Mouse (Mus musculus) T-helper 2 cell (primary cell): ENCODE measurements around the gene Slc30a2.
"Not testable (repeated sequence)": the region's sequence is repeated elsewhere in the genome, so short reads cannot be mapped to it uniquely, and the experiment has no call there.

Source experiments
- in situ Hi-C: fragments of 300-600 bp; cut with MboI, MseI; formaldehyde crosslinking; loops from one replicate; pipeline ENCODE4 v1.15.1; 2025; ENCODE audit warnings: high pct_unique_total_duplicates

Slc30a2 gene

DNA sequence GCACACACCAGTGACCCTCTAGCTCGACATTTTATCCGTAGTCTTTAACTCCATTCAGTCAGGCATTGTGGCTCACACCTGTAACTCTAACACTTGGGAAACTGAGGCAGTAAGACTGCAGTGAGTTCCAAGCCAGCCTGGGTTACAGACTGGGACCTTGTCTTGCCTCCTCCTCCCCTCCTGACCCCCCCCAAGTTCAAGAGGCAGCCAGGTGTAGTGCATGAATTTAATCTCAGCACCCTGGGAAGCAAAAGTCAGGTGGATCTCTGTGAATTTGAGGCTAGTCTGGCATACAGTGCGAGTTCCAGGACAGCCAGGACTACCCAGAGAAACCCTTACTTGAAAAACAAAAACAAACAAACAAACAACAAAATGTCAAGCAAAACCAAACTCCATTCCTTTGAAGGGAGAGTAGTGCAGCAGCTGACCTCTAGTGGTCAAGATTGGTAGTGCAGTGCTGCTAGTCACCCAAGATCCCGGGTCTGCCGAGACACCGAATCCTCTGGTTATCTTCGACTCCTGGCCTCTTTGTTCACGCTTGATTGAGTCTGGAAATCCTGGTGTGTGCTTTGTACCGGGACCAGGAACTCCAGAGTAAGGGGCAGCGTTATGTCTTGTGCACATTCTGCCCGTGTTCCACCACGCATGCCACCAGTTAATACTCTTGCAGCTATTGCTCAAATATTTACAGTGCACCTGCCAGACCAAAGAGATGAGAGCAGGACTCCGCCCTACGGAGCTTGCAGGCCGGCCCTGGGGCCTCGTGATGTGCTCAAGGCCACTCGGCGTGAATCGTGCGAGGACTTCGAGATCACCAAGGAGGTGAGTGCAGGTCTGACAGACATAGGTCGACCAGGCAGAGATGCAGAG is 13.8 kb downstream of the Slc30a2 start:
- in situ Hi-C loops: no loop called here

DNA sequence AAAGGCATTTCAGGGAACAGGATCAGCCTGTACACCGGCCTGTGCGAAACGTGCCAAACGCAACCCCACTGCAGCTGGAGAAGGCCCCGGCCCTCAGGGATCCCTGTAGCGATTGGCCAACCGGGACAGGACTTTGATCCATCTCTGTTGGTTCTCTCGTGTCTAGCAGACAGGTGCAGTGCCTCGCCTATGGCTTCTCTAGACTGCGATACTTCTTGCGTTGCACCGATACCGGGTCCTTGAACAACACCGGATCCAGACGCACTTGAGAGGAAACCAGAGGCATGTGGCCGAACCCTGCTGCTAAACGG is 14.4 kb downstream of the Slc30a2 start:
- in situ Hi-C loops: no loop called here

DNA sequence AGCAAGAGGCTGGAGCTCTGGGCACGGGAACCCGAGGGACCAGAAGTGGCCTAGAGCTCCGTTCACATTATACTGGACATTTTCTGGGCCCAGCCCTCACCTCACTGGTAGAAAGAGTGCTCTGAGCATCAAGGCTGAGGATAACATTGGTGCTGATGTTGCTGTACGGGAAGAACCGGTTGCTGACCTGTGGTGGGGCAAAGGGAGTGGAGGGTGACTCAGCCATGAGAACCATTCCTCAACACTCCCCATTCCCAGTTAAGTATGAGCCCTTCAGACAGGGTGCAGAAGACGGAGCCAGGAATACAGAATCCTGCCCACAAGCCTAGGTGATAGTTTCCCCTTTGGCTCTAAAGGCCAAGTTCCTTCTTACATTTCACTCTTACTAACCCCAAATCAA is 16.7 kb downstream of the Slc30a2 start:
- in situ Hi-C loops: no loop called here

DNA sequence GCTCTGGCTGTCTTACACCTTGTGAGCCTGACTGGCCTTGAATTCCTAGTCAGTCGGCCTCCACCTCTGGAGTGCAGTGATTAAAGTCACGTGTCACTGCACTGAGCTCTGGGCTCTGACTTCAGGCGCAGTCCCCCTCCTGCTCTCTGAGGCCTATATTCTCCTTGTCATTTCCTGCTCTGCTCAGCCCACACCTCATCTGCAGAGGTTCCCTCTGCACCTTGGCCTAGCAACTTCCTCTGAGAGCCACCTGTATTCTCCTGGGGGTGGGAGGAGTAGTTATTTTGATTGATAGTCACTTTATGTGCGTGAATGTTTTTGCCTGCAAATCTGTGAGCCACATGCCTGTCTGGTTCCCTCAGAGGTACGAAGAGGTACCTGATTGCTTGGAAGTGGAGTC is 18.2 kb downstream of the Slc30a2 start:
- in situ Hi-C loops: no loop called here

DNA sequence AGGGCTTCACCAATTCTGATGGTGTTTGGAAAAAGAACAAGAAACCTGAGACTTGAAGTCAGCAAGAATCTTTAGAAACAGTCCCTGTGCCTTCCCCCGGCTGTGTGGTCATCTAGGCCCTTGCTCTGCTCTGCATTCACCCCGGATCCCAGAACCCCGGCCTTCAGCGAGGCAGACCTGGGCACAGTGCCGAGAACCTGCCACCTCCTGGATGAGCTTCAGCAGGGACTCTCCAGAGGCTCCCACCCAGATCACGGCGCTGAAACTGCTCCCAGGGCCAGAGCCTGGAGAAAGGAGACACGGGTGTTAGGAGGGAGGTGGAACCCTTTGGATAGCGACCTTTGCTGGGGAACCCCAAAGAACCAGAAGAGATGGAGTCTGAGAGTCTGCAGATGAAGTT is 19.1 kb downstream of the Slc30a2 start:
- in situ Hi-C loops: no loop called here

DNA sequence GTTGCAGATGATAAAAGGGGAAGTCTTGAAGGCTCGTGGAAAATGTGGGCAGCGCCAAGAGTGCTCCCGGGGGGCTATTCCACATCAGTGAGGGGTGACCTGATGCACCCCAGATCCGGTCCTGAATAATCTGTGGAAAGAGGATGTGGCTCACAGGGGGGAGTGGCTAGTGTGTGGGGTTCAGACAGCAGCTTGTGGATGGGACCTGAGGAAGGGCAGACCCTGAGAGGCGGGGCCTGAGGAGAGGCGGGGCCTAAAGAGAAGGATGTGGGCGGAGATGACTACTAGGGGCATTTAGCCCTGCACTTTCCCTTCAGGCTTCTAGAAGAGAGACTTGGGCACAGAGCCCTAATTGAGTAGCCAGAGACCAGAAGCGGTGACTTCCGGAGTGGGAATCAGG is 19.6 kb downstream of the Slc30a2 start:
- in situ Hi-C loops: no loop called here

DNA sequence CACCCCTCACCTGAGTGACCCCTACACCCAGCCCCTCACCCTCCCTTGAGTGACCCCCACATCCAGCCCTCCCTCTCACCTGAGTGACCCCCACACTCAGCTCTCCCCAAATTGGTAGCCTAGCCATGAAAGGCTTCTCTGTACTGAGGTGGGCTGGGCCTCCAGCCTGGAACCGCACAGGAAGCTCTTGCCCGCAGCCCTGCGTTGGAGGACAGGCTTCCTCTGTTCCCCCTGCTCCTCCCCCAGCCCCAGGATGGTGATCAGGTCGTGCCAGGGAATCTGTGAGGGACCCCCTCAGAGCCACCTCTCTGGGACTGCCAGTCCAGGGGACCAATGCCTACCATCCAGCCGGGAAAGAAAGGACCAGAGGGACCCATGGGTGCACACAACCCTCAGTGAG is 22.3 kb downstream of the Slc30a2 start:
- in situ Hi-C loops: loop anchor here (5.0 kb wide), 1 partner anchor 43 kb away; no protein-coding TSS in a partner anchor

DNA sequence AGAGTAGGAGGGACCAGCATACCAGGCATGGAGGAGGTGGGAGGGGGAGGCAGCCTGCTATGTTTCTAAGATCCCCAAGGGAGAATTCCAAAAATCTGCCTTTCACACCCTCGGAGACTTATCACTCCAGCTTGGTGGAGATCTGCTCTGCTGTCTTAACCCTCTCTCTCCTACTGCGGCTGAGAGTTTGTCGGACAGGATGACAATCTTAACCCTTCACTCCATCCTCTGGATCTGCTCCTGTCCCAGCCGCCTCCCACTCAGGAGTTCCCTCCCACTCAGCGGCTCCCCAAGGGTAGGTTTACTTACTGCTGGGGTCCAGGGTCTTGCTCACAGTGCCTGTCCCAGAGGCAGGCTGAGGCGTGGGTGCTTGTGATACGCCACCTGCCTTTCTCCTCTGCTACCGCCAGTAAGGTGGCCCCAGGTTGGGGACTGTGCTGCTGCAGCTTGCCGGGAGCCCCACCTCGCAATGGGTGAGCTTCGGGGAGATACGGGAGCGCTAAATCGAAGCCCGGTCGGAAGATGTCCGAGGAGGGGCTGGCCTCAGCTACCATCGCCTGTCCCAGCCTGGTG is 27.8 kb downstream of the Slc30a2 start:
- in situ Hi-C loops: no loop called here

DNA sequence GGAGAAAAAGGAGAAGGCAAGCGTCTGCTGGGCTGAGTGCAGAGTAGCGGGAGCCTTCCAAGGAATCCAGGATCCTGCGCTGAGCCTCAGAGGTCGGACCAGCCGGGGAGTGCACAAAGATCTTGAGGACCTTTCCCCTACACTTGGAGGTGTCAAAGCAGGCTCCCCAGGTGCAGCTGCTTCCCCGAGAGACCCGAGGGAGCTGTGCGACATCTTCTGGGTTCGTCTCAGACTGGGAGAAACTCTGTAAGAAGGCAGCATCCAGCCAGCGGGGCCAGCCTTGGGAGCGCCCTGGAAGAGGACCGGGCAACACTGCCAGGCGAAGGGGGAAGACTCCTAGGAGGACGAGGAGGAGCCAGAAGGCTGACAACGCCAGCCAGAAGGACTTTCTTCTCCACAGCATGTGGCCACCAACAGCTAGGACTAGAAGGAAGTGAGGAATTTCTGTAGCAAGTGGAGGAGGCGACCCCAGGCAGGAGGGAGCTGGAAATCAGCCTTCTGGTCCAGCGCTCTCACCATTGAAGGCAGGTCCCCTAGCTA is 28.4 kb downstream of the Slc30a2 start:
- in situ Hi-C loops: no loop called here

DNA sequence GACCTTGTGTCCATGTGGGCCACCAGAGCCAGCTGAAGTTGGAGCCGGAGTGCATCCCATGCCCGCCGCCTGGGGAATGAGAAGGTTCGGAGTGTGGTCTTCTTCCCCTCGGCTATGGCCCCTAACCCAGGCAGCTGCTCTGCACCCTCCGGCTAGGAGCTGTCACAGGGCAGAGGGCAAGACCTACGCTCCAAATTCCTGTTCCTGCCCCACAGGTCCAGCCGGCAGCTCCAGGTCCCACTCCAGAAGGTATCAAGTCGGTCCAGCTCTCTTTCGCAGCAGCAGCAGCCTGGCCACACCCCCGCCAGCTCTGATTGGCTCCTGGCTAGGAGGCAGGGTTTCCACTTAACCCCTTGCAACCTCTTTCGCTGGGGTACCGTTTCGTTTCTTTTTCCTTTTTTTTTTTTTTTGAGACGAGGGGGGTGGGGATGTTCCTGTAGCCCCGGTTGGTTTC is 29.3 kb downstream of the Slc30a2 start:
- in situ Hi-C loops: no loop called here

DNA sequence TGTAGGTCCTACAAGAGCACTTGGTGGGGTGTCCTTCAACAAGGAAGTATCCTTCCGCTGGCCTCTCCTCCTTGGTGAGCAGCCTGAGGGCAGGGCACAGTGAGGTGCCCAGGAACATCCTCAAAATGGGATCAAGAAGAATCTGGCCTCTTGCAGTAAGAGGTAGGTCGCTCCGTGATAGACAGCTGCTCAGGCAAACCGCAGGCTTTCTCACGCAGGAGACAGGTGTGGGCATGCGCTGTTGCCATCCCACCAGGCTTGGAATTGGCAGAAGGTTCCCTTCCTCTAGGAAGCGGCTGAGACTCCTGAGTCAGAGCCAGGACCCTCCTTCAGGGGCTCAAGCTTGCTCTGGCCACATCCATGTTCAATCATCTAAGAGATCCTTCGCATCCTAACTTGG is 30.3 kb downstream of the Slc30a2 start:
- in situ Hi-C loops: no loop called here

DNA sequence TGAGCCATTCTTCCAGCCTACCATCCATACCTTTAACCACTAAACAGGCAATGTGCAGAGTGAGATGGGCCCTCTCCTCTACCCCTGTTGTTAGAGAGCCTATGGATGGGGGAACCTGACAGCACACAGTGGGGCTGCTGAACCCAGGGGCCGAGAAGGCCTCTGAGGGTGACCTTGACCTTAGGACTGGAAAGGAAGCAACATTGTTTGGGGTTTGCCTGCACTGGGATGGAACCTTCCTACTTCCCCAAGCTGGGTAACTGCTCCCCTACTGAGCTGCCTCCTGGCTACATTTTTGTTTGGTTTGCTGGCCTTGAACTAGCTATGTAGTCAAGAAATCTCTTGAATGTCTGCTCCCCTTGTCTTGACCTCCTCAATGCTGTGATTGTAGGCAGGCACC is 31.3 kb downstream of the Slc30a2 start:
- in situ Hi-C loops: no loop called here

DNA sequence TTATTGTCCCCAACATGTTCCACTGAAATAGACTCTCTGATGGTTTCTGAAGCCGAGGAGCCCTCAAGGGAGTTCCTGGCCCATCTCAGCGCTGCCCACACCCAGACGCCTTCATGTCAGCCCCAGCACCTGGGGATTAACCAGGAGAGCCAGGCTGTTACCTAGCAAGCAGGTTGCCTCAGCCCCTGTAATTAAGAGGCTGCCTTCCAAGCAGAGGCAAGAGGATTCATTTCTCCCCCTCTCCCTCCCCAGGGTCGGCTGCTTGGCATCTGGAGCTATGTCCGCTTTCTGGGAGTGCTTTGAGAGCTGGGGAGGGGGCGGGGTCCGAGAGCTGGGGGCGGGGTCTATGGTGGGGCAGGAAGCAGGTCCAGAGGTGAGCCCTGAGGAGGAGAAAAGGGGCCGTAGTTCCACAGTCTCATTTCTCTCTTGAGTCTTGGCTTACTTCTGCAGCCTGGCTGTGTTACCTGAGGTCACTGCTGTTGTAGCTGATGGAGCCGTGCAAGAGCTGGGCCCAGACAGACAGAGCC is 35.2 kb downstream of the Slc30a2 start:
- in situ Hi-C loops: no loop called here

DNA sequence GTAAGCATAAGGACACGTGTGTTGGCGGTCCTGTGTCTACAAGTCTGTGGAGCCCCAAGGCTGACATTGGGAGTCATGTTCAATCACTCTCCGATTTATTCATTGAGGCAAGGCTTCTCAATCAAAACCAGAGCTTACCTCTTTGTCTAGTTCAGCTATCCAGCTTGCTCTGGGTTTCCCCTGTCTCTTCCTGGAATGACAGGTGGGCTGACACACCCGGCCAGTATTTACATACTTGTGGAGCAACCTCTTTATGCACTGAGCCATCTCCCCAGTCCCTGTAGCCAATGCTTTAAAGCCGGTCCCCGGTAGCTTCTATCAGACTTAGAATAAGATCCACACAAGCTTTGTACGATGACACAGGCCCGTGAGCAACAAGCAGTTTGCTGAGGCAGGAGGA is 36.5 kb downstream of the Slc30a2 start:
- in situ Hi-C loops: no loop called here

DNA sequence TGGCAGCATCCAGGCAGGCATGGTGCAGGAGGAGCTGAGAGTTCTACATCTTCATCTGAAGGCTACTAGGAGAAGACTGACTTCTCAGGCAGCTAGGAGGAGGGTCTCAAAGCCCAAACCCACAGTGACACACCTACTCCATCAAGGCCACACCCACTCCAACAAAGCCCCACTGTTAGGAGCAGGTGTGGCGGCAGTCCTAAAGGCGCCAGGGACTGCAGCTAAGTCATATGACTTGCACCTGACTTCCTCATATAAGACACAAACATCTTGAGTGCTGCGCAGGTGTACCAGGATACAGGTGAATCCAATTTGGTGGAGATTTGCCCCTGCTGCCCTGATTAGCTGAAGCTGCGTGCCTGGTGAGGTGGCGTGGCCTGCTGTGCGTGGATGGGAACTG is 40.8 kb downstream of the Slc30a2 start, which contains the start of gene Extl1:
TSS of gene Extl1 (minus strand) at position 101 of the 400 bp plus-strand sequence.
- in situ Hi-C loops: not testable (repeated sequence)

DNA sequence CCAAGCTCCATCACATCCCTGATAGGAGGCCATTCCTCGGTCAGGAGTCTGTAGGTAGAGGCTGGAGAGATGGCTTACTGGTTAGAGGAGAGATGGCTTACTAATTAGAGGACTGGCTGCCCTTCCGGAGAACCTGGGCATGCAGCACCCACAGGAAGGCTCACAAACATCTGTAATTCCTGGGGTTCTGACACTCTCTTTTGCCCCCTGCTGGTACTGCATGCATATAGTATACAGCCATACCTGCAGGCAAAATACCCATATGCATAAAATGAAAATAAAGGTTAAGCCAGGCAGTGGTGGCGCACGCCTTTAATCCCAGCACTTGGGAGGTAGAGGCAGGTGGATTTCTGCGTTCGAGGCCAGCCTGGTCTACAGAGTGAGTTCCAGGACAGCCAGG is 44.3 kb downstream of the Slc30a2 start:
- in situ Hi-C loops: no loop called here

DNA sequence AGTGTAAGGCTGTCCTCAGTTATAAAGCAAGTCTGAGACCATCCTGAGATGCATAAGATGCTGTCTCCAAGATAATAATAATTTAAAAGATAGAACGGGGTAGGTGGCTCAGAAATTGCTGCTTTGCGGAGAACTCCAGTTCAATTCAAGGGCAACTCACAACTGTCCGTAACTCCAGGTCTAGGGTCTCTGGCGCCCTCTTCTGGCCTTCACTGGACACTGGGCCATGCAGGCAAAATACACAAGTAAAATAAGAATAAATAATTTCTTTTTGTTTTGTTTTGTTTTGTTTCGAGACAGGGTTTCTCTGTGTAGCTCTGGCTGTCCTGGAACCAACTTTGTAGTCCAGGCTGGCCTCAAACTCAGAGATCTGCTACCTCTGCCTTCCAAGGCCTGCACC is 45.4 kb downstream of the Slc30a2 start:
- in situ Hi-C loops: no loop called here

DNA sequence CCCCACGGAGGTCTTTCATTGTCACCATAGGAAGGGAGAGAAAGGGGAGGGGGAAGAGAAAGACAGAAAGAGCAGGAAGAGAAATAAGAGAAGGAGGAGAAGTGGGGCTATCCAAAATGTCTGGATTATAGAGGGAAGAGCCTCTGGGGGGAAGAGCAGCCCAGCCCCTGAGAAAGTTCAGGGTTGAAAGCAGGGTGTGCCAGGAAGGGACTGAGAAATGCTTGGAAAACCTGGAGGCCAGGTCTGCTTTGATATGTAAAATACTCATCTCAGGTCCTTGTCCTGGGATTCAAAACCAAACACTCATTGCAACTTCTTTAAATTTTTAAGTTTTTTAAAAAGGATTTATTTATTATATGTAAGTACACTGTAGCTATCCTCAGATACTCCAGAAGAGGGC is 48.7 kb downstream of the Slc30a2 start:
- in situ Hi-C loops: no loop called here

DNA sequence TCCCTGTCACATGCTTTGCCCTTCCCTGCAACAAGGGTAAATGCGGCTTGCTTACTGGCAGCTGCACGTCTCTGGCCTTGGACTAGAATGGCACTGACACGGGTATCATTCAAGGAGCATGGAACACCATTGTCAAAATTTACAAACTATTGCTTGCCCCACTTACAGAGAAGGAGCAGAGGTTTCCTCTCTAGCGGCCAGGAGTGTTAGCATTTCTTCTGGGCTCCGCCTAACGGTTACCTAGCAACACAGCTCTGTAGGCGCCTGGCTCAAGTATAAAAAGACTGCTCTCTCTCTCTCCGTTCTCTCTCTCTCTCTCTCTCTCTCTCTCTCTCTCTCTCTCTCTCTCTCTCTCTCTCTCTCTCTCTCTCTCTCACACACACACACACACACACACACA is 49.6 kb downstream of the Slc30a2 start:
- in situ Hi-C loops: no loop called here

DNA sequence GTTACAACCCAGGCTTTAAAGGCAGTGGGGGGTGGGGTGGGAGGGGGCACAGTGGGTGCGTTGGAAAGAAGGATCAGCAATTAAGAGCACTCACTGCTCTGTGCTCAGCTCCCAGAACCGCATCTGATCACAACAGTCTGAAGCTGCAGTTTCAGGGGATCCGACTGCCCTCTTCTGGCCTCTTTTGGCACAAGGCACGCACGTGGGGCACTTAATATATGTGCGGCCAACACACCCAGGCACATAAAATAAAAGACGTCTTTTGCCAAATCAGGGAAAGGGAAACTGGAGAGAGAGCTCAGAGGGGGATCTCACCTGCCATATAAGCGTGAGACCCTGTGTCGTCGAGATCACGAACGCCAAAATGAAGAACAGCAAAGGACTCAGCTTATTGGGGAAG is 50.0 kb downstream of the Slc30a2 start:
- in situ Hi-C loops: no loop called here

DNA sequence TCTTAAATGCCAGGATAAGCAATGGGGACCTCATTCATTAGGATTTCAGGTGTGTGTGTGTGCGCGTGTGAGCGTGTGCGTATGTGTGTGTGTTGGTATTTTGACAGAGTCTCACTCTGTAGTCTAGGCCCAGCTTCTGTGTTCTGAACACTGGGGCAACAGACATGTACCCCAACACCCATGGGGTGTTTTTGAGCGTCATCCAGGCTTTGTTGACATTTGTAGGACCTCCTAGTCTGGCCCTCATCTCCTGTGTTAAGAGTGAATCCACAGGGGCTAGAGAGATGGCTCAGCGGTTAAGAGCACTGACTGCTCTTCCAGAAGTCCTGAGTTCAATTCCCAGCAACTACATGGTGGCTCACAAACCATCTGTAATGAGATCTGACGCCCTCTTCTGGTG is 52.2 kb downstream of the Slc30a2 start:
- in situ Hi-C loops: no loop called here

DNA sequence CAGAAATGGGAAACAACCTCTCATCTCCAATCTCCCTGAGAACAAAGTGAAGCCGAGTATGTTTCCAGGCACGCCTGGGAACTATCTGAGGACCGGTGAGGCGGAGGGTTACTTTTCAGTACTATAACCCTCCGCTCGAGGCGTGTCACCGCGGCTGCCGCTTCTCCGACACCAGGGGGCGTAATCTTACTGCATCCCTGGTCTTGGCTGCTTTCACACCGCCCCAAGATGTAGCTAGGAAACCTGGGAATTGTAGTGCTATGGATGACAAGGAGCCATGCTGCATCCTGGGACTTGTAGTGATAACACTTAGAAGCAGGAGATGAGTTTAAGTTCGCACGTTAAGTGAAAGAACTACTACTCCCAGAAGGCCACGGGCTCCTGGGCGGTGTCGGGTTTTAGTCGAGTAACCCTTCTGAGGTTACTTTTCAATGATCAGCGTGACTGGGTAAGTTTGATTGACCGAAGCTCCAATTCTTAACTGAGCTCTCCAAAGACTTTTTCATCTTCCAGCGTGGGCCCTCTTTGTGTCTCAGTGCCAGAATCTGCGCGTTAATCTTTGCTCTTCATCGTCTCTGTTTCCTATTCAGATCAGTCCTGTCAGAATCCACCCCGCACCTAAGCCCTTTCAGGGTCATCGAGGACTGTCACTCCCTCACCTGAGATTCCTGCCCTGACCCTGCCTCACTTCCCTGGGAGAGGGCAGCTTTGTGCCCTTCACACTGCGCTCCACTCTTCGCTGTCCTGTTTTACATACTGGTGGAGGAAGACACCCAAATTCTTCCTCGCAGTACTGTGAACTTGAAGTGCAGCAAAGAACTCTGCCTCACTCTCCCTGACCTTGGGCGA is 53.2 kb downstream of the Slc30a2 start, which contains the start of gene Pafah2:
TSS of gene Pafah2 (plus strand) at position 344 of the 849 bp plus-strand sequence.
- in situ Hi-C loops: no loop called here
